Mouse (Mus musculus) forebrain, embryonic 15.5 days (tissue): ENCODE measurements around the gene Gaa. TPM values are rescaled to one million over a fixed set of nuclear protein-coding genes. Genes with fewer than 3 reads are reported as not detected.
"Not testable (repeated sequence)": the region's sequence is repeated elsewhere in the genome, so short reads cannot be mapped to it uniquely, and the experiment has no call there.

Source experiments
- ATAC-seq: fragments of 200-750 bp; cut with Nextera tagmentation; replicated peaks from 2 replicates; pipeline ENCODE4 v1.8.0; 2017; ENCODE audit warnings: mild to moderate bottlenecking, moderate TSS enrichment, moderate library complexity
- H3K27ac ChIP-seq: fragments of 300-500 bp; sonication (generic); replicated peaks from 2 replicates; pipeline ENCODE4 v1.5.1; 2015; ENCODE audit warnings: mild to moderate bottlenecking, inconsistent platforms
- H3K27me3 ChIP-seq: fragments of 300-500 bp; sonication (generic); 2 replicates; pipeline ENCODE4 v1.6.1; 2015; ENCODE audit warnings: inconsistent platforms
- H3K36me3 ChIP-seq: fragments of 300-500 bp; sonication (generic); 2 replicates; pipeline ENCODE4 v1.6.1; 2015; ENCODE audit warnings: mild to moderate bottlenecking, inconsistent platforms
- H3K4me1 ChIP-seq: fragments of 300-500 bp; sonication (generic); 2 replicates; pipeline ENCODE4 v1.6.1; 2015; ENCODE audit warnings: inconsistent platforms
- H3K4me2 ChIP-seq: fragments of 300-500 bp; sonication (generic); replicated peaks from 2 replicates; pipeline ENCODE4 v1.6.1; 2015; ENCODE audit warnings: mild to moderate bottlenecking, inconsistent platforms
- H3K4me3 ChIP-seq: fragments of 300-500 bp; sonication (generic); 2 replicates; pipeline ENCODE4 v1.5.1; 2015; ENCODE audit warnings: mild to moderate bottlenecking, inconsistent platforms
- H3K9ac ChIP-seq: fragments of 300-500 bp; sonication (generic); replicated peaks from 2 replicates; pipeline ENCODE4 v1.6.1; 2015; ENCODE audit warnings: mild to moderate bottlenecking, inconsistent platforms
- H3K9me3 ChIP-seq: fragments of 300-500 bp; sonication (generic); 2 replicates; pipeline ENCODE4 v1.6.1; 2016; ENCODE audit warnings: inconsistent platforms
- WGBS: fragments of 180-500 bp; shearing (Covaris S2); methylation state at CpG from one replicate; pipeline ENCODE4 v1.1.7; 2015; ENCODE audit warnings: mixed read lengths; 5-methylcytosine and 5-hydroxymethylcytosine counted together
- polyA plus RNA-seq: library from polyadenylated mRNA; unstranded; fragments of >200 nt; fragmentation: Nextera tagmentation; extraction: Ambion mirVana; gene quantifications from 2 replicates; pipeline ENCODE4 v1.2.1, GENCODE M21; 2015

Gene Gaa
- polyA plus RNA-seq, 1 experiment from 2014 or later = 49.8 TPM

GRCm38 (mm10) chr11:119235596-119235995 lies 32.1 kb upstream of the Gaa start:
- H3K9me3 ChIP-seq = no peaks in the 10 kb centered on the region
- no peak overlapping the region for H3K4me2 ChIP-seq
- 85% methylated on average over 4 of the region's 4 CpGs for WGBS
- no peak for ATAC-seq
- no peaks in the 10 kb centered on the region for H3K27me3 ChIP-seq
- no peak overlapping the region for H3K27ac ChIP-seq
- no peak overlapping the region for H3K4me3 ChIP-seq
- peaks cover 8% of the 10 kb centered on the region for H3K4me1 ChIP-seq
- H3K36me3 ChIP-seq = 0 out of 2 replicates have a peak, but pooled peaks cover 3% of the 10 kb centered on the region
- H3K9ac ChIP-seq = no peak overlapping the region

GRCm38 (mm10) chr11:119236354-119236753 lies 31.3 kb upstream of the Gaa start:
- Histone ChIP-seq H3K9me3 (no peaks in the 10 kb centered on the region), H3K27ac (no peak overlapping the region), H3K9ac (no peak overlapping the region), H3K4me3 (no peak overlapping the region), H3K4me1 (peaks cover 8% of the 10 kb centered on the region), H3K36me3 (0 out of 2 replicates have a peak, but pooled peaks cover 3% of the 10 kb centered on the region), H3K4me2 (no peak overlapping the region), H3K27me3 (no peaks in the 10 kb centered on the region)
- 44% methylated on average over 8 of the region's 8 CpGs for WGBS
- ATAC-seq = no peak

GRCm38 (mm10) chr11:119237007-119237406 lies 30.7 kb upstream of the Gaa start:
- Histone ChIP-seq H3K4me1 (peaks cover 8% of the 10 kb centered on the region), H3K9ac (no peak overlapping the region), H3K9me3 (no peaks in the 10 kb centered on the region), H3K36me3 (0 out of 2 replicates have a peak, but pooled peaks cover 3% of the 10 kb centered on the region), H3K27me3 (no peaks in the 10 kb centered on the region), H3K27ac (no peak overlapping the region), H3K4me2 (no peak overlapping the region), H3K4me3 (no peak overlapping the region)
- ATAC-seq = no peak
- 50% methylated on average over 3 of the region's 3 CpGs for WGBS

DNA sequence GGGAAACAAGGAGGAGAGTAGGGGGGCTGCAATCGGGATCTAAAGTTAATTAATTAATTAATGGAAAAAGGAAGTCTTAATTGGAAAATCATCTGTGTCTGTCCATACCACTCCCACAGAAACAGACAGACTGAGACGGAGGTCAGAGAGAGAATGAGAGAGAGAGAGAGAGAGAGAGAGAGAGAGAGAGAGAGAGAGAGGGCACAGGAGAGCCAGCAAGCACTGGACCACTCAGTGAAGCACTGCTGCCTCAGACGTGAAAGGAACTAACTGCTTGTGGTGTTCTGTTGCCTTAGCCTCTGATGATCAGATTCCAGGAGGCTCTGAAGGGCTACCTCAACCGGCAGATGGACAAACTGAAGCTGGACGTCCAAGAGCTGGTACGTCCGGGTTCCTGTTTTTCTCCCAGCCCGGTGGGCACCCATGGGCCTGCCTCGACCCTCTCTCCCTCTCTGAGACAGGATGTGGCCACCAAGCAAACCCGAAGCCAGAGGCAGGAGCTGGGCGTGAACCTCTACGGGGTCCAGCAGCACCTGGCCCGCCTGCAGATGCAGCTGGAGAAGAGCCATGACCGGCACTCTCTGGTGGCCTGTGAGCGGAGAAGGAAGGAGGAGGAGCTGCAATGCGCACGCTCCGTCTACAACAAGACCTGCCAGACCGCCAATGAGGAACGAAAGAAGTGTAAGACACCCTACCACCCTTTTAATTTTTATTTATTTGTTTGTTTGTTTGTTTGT lies 30.0 kb upstream of the Gaa start:
- 30% methylated on average over 20 of the region's 20 CpGs for WGBS
- no peaks in the 10 kb centered on the region for H3K9me3 ChIP-seq
- H3K9ac ChIP-seq = peak overlapping the region; percentile 34; the same call in 1 of the 2 replicates
- 0 out of 2 replicates have a peak overlapping the region, but pooled peaks have one; percentile 9 for H3K27ac ChIP-seq
- H3K4me2 ChIP-seq = peak overlapping the region; percentile 47
- 0 out of 2 replicates have a peak, but pooled peaks cover 3% of the 10 kb centered on the region for H3K36me3 ChIP-seq
- H3K4me1 ChIP-seq = peaks cover 8% of the 10 kb centered on the region
- no peaks in the 10 kb centered on the region for H3K27me3 ChIP-seq
- H3K4me3 ChIP-seq = peak overlapping the region; percentile 31
- ATAC-seq = peak; percentile 55

GRCm38 (mm10) chr11:119238305-119238721 lies 29.4 kb upstream of the Gaa start:
- H3K27me3 ChIP-seq = no peaks in the 10 kb centered on the region
- H3K9me3 ChIP-seq = no peaks in the 10 kb centered on the region
- peak overlapping the region; percentile 16; the same call in 1 of the 2 replicates for H3K9ac ChIP-seq
- 19% methylated on average over 11 of the region's 11 CpGs for WGBS
- H3K36me3 ChIP-seq = 0 out of 2 replicates have a peak, but pooled peaks cover 3% of the 10 kb centered on the region
- peaks cover 8% of the 10 kb centered on the region for H3K4me1 ChIP-seq
- peak overlapping the region; percentile 47 for H3K4me2 ChIP-seq
- H3K4me3 ChIP-seq = peak overlapping the region; percentile 31
- no peak overlapping the region for H3K27ac ChIP-seq
- ATAC-seq = peak; percentile 72

GRCm38 (mm10) chr11:119239480-119239879 lies 28.2 kb upstream of the Gaa start:
- 0 out of 2 replicates have a peak, but pooled peaks cover 3% of the 10 kb centered on the region for H3K36me3 ChIP-seq
- H3K4me1 ChIP-seq = peaks cover 8% of the 10 kb centered on the region
- H3K9ac ChIP-seq = no peak overlapping the region
- no peak overlapping the region for H3K4me2 ChIP-seq
- ATAC-seq = no peak
- no peak overlapping the region for H3K27ac ChIP-seq
- no peak overlapping the region for H3K4me3 ChIP-seq
- no peaks in the 10 kb centered on the region for H3K27me3 ChIP-seq
- WGBS = 94% methylated on average over 12 of the region's 12 CpGs
- H3K9me3 ChIP-seq = no peaks in the 10 kb centered on the region

GRCm38 (mm10) chr11:119245543-119245942 lies 22.1 kb upstream of the Gaa start:
- H3K27me3 ChIP-seq, H3K36me3 ChIP-seq, H3K4me3 ChIP-seq, H3K9ac ChIP-seq, H3K27ac ChIP-seq, H3K4me1 ChIP-seq, H3K9me3 ChIP-seq, ATAC-seq, H3K4me2 ChIP-seq: not testable (repeated sequence)
- WGBS = 95% methylated on average over 6 of the region's 6 CpGs

GRCm38 (mm10) chr11:119249011-119249410 lies 18.7 kb upstream of the Gaa start:
- H3K9ac ChIP-seq = no peak overlapping the region
- no peak overlapping the region for H3K27ac ChIP-seq
- H3K9me3 ChIP-seq = no peaks in the 10 kb centered on the region
- H3K4me3 ChIP-seq = no peak overlapping the region
- no peaks in the 10 kb centered on the region for H3K27me3 ChIP-seq
- no peak overlapping the region for H3K4me2 ChIP-seq
- peak; percentile 49 for ATAC-seq
- 33% methylated on average over 6 of the region's 6 CpGs for WGBS
- peaks cover 11% of the 10 kb centered on the region; the same call in 1 of the 2 replicates for H3K4me1 ChIP-seq
- no peaks in the 10 kb centered on the region for H3K36me3 ChIP-seq

DNA sequence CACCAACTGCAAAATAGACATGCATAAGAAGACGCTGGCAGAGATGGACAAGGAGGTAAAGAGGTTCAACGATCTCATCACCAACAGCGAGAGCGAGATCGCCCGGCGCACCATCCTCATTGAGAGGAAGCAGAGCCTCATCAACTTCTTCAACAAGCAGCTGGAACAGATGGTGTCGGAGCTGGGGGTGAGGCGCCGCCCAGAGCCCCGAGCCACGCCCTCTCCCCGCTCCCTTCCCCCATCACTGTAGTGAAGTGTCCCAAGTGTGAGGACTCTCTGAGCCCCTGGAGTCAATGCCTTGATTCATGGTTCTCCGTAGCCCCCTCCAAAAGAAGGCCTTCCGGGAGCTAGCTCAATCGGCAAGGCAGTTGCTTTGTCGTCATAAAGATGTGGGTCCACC lies 16.7 kb upstream of the Gaa start:
- H3K4me1 ChIP-seq = peaks cover 11% of the 10 kb centered on the region; the same call in 1 of the 2 replicates
- no peak for ATAC-seq
- no peaks in the 10 kb centered on the region; the same call in 1 of the 2 replicates for H3K36me3 ChIP-seq
- WGBS = 74% methylated on average over 17 of the region's 17 CpGs
- H3K27me3 ChIP-seq = no peaks in the 10 kb centered on the region
- H3K27ac ChIP-seq = no peak overlapping the region
- no peak overlapping the region for H3K9ac ChIP-seq
- no peak overlapping the region for H3K4me3 ChIP-seq
- H3K4me2 ChIP-seq = no peak overlapping the region
- no peaks in the 10 kb centered on the region for H3K9me3 ChIP-seq

DNA sequence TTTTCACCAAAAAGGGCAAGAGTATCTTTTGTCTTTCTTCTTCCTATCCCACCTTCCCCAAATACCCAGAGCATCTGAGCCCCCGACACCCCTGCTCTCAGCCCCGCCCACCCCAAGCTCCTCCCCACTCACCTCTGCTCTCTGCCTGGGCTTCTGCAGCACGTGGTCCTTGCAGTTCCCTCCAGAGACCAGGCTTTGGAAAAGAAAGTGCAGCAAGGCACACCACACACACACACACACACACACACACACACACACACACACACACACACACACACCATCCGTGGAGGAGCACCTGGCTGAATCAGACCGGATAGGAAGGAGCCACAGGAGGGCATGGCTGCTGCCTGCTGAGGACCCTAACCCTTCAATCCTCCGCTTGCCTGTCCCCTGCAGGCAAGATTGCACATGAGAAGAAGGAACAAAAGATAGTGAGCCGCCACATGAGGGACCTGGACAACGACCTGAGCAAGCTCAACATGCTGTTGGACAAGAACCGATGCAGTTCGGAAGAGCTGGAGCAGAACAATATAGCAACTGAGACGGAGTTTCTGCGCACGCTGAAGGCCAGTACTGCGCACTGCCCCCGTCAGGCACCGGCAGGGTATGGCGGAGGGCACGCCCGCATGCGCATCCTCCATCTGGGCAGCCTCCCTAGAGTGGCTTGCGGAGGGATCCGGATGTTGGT lies 14.7 kb upstream of the Gaa start:
- H3K27ac ChIP-seq = no peak overlapping the region
- peak overlapping the region; percentile 21 for H3K4me3 ChIP-seq
- H3K36me3 ChIP-seq = no peaks in the 10 kb centered on the region; the same call in 1 of the 2 replicates
- no peaks in the 10 kb centered on the region for H3K27me3 ChIP-seq
- H3K4me2 ChIP-seq = peak overlapping the region; percentile 37
- H3K4me1 ChIP-seq = peaks cover 11% of the 10 kb centered on the region; the same call in 1 of the 2 replicates
- no peaks in the 10 kb centered on the region for H3K9me3 ChIP-seq
- H3K9ac ChIP-seq = no peak overlapping the region
- peak; percentile 72; the same call in 1 of the 2 replicates for ATAC-seq
- 7% methylated on average over 21 of the region's 22 CpGs for WGBS

GRCm38 (mm10) chr11:119256557-119256956 lies 11.1 kb upstream of the Gaa start:
- not testable (repeated sequence) for H3K36me3 ChIP-seq, H3K4me2 ChIP-seq, ATAC-seq, H3K27me3 ChIP-seq, H3K4me3 ChIP-seq, H3K9ac ChIP-seq, H3K9me3 ChIP-seq, H3K27ac ChIP-seq
- WGBS = 82% methylated on average over 5 of the region's 5 CpGs
- peaks cover 11% of the 10 kb centered on the region; the same call in 1 of the 2 replicates for H3K4me1 ChIP-seq

DNA sequence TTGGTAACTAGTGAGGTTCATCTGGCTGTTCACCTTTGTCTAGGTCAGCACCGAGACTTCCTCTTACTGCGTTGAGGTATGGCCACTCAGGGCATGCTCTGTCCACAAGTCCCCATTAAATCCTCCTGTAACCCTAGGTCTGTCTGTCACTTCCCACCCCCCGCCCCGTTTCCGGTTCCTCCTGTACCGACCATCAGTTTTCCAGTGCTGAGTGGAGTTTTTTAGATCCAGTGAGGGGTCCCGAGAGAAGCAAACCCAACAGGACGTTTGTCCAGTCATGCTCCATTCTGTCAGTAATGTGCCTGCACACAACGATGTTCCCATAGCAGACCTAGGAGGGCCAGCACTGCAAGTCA lies 9.5 kb upstream of the Gaa start:
- Histone ChIP-seq H3K4me1 (peaks cover 2% of the 10 kb centered on the region; the same call in 1 of the 2 replicates), H3K27ac (peak overlapping the region; percentile 31; the same call in 1 of the 2 replicates), H3K9ac (no peak overlapping the region), H3K4me2 (peak overlapping the region; percentile 46), H3K36me3 (peaks cover 2% of the 10 kb centered on the region; the same call in 1 of the 2 replicates), H3K27me3 (no peaks in the 10 kb centered on the region), H3K4me3 (peak overlapping the region; percentile 30), H3K9me3 (no peaks in the 10 kb centered on the region)
- no peak for ATAC-seq
- WGBS = 75% methylated on average over 9 of the region's 9 CpGs
